In the genomic region with DNA sequence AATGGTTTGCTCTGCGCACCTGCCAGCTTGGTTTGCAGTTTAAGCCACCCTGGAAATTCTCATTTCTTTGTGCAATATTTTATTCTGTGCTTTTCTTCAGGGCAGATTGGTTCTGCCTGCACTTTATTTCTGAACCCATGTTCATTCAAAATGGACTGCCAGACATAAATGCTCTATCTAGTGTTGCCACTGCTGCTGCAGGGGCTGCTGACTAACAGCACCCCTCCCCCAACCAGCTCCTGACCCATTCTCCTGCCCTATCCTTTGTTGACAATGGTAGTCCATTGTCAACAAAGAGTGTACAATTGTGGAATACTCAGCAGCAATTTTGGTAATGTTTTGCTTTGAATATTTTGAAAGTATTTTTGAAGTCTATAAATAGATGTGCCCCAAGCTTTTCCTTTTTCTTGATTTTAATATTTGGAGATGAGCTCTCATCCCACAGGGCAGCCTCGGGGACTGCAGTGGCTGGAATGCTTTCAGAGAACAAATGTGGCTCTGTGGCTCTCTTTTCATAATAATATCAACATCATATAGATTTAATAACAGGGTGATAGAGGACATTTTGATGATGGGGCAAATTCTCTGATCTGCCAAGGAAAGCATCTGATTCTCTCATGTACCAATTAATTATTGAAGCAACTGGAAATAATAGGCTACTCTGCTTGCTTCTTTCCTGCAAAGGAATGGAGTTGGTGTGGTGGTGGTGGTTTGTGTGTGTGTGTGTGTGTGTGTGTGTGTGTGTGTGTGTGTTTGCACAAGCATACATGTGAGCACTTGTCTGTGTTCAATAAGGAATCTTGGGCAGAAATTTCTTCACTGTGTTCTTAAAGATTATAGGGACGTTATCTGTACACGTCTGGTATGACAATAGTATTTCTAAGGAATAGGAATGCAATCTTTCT, we compare ENCODE assay signal across 16 mouse cellular contexts.
DNase-seq lines count a peak whose midpoint lies in the region; ATAC-seq and TF ChIP-seq lines count a peak whose summit lies in the region.
"Had no signal": no experiment of that assay in that cellular context is flagged by ENCODE, and none has a peak within 500 bp of the region (broad histone marks: within the 10 kb centered on the region; RNA-seq: fewer than 3 reads in every experiment).

No protein-coding gene starts in this region.

- H3K9me3 ChIP-seq in forebrain, embryonic 14.5 days (replicated peaks; ENCODE audit: control insufficient read depth, low read length): no peaks in the 10 kb centered on the region
- no peaks in the 10 kb centered on the region for H3K9me3 ChIP-seq in hindbrain, postnatal 0 days (ENCODE audit: low read length)
- no peaks in the 10 kb centered on the region for H3K9me3 ChIP-seq in neural tube, embryonic 14.5 days (ENCODE audit: control insufficient read depth, low read length)
- H3K9me3 ChIP-seq: embryonic facial prominence, embryonic 15.5 days; G1E; heart, embryonic 10.5 days; liver, embryonic 13.5 days had no signal

- peak; percentile 56 for ATAC-seq in forebrain, embryonic 14.5 days
- peak; percentile 73 for ATAC-seq in hindbrain, postnatal 0 days
- peak; percentile 85 for ATAC-seq in neural tube, embryonic 14.5 days (ENCODE audit: low read depth)
- ATAC-seq in megakaryocyte, adult 5-6 weeks (ENCODE audit: poor library complexity, severe bottlenecking): no peak

- peak overlapping the region; percentile 14; the same call in 1 of the 2 replicates for H3K9ac ChIP-seq in forebrain, embryonic 14.5 days (ENCODE audit: low read length)
- no peak overlapping the region; the same call in 1 of the 2 replicates for H3K9ac ChIP-seq in hindbrain, postnatal 0 days (replicated peaks; ENCODE audit: low read length)
- peak overlapping the region; percentile 37; the same call in 1 of the 2 replicates for H3K9ac ChIP-seq in neural tube, embryonic 14.5 days (replicated peaks; ENCODE audit: low read depth, low read length)
- H3K9ac ChIP-seq: embryonic facial prominence, embryonic 15.5 days; liver, embryonic 13.5 days had no signal

- no peak for TF ChIP-seq CTCF in hindbrain, postnatal 0 days (IDR thresholded peaks at IDR 0.05; ENCODE audit: low read depth)

- peak overlapping the region; percentile 0; the same call in 1 of the 2 replicates for H3K4me2 ChIP-seq in forebrain, embryonic 14.5 days (ENCODE audit: low read length)
- peak overlapping the region; percentile 25 for H3K4me2 ChIP-seq in hindbrain, postnatal 0 days (ENCODE audit: low read depth, low read length)
- peak overlapping the region; percentile 14 for H3K4me2 ChIP-seq in neural tube, embryonic 14.5 days (ENCODE audit: low read depth, low read length)
- H3K4me2 ChIP-seq: embryonic facial prominence, embryonic 15.5 days; liver, embryonic 13.5 days had no signal

- H3K36me3 ChIP-seq in forebrain, embryonic 14.5 days (ENCODE audit: control insufficient read depth, insufficient read depth, low read length): no peaks in the 10 kb centered on the region
- H3K36me3 ChIP-seq in hindbrain, postnatal 0 days (ENCODE audit: insufficient read depth, low read length): no peaks in the 10 kb centered on the region
- H3K36me3 ChIP-seq in neural tube, embryonic 14.5 days (ENCODE audit: control insufficient read depth, insufficient read depth, low read length): no peaks in the 10 kb centered on the region
- H3K36me3 ChIP-seq: embryonic facial prominence, embryonic 15.5 days; G1E; heart, embryonic 10.5 days; liver, embryonic 13.5 days had no signal

- intact Hi-C loops in left cerebral cortex, postnatal 14 days (cut with DNase I): loop anchor here (2.0 to 10.0 kb wide), 4 partner anchors 117 to 1005 kb away; no protein-coding TSS in a partner anchor
- intact Hi-C loops in left cerebral cortex, postnatal 25 days (cut with DNase I): loop anchor here (2.0 to 10.0 kb wide), 3 partner anchors 119 to 1005 kb away; no protein-coding TSS in a partner anchor

- H3K27me3 ChIP-seq in forebrain, embryonic 14.5 days (replicated peaks; ENCODE audit: control insufficient read depth, insufficient read depth, low read length): no peaks in the 10 kb centered on the region
- no peaks in the 10 kb centered on the region for H3K27me3 ChIP-seq in hindbrain, postnatal 0 days (ENCODE audit: insufficient read depth, low read length)
- no peaks in the 10 kb centered on the region for H3K27me3 ChIP-seq in neural tube, embryonic 14.5 days (ENCODE audit: control insufficient read depth, insufficient read depth, low read length)
- H3K27me3 ChIP-seq: embryonic facial prominence, embryonic 15.5 days; liver, embryonic 13.5 days had no signal

- peak overlapping the region; percentile 84 for H3K27ac ChIP-seq in forebrain, embryonic 14.5 days (ENCODE audit: low read depth, low read length)
- H3K27ac ChIP-seq in hindbrain, postnatal 0 days: peak overlapping the region; percentile 81
- peak overlapping the region; percentile 91 for H3K27ac ChIP-seq in neural tube, embryonic 14.5 days (ENCODE audit: low read depth, low read length)
- H3K27ac ChIP-seq: embryonic facial prominence, embryonic 15.5 days; heart, embryonic 10.5 days; liver, embryonic 13.5 days; macrophage had no signal

- WGBS in forebrain, embryonic 14.5 days: 78% methylated on average over 4 of the region's 4 CpGs
- WGBS in hindbrain, postnatal 0 days: 57% methylated on average over 4 of the region's 4 CpGs
- WGBS in neural tube, embryonic 14.5 days: 53% methylated on average over 4 of the region's 4 CpGs

- H3K4me1 ChIP-seq in forebrain, embryonic 14.5 days (ENCODE audit: control insufficient read depth, insufficient read depth, low read length): peaks cover 10% of the 10 kb centered on the region
- H3K4me1 ChIP-seq in hindbrain, postnatal 0 days (ENCODE audit: insufficient read depth, low read length): no peaks in the 10 kb centered on the region; the same call in 1 of the 2 replicates
- H3K4me1 ChIP-seq in neural tube, embryonic 14.5 days (ENCODE audit: control insufficient read depth, insufficient read depth, low read length): peaks cover 10% of the 10 kb centered on the region; the same call in 1 of the 2 replicates
- H3K4me1 ChIP-seq: embryonic facial prominence, embryonic 15.5 days; heart, embryonic 10.5 days; liver, embryonic 13.5 days had no signal

- peak; percentile 7 to 10 for DNase-seq in left cerebral cortex, postnatal 14 days (ENCODE audit: low spot score in 2 of 2)
- no peak for DNase-seq in left cerebral cortex, postnatal 25 days (ENCODE audit: low spot score in 2 of 2)
- DNase-seq in forebrain, embryonic 14.5 days (ENCODE audit: low spot score): peak; percentile 58
- peak; percentile 49 for DNase-seq in hindbrain, postnatal 0 days (ENCODE audit: low spot score)
- no peak for DNase-seq in heart, adult 9 months (ENCODE audit: low spot score in 2 of 2)
- DNase-seq in lung, postnatal 10 days: no peak
- DNase-seq: cerebellum, adult 9-11 months; heart, postnatal 36 days; kidney, adult 18-20 months; liver, embryonic 13.5 days had no signal

- no peak overlapping the region for H3K4me3 ChIP-seq in forebrain, embryonic 14.5 days (ENCODE audit: low read depth, low read length)
- H3K4me3 ChIP-seq in hindbrain, postnatal 0 days (ENCODE audit: low read length): no peak overlapping the region
- H3K4me3 ChIP-seq in neural tube, embryonic 14.5 days (ENCODE audit: low read depth, low read length): no peak overlapping the region
- H3K4me3 ChIP-seq: embryonic facial prominence, embryonic 15.5 days; heart, embryonic 10.5 days; liver, embryonic 13.5 days had no signal

Comparison
In these comparisons a context has a peak if more than half of its experiments do, and no peak if none do; other contexts are left out.
1. DNase-seq: peak in left cerebral cortex, postnatal 14 days (2 of 2), forebrain, embryonic 14.5 days (single experiment) and hindbrain, postnatal 0 days (single experiment); none in left cerebral cortex, postnatal 25 days (0 of 2), heart, adult 9 months (0 of 2) and lung, postnatal 10 days (single experiment).
2. Peak in every context shown above with its lines, with median percentiles within 50 percentile points of each other: H3K27ac ChIP-seq and H3K4me2 ChIP-seq.